Mouse (Mus musculus) forebrain, embryonic 16.5 days (tissue): Measurements from ENCODE around the gene Vmn2r15. TPM values are rescaled to one million over a fixed set of nuclear protein-coding genes. Genes with fewer than 3 reads are reported as not detected.

ENCODE experiments used
- ATAC-seq: fragments of 200-750 bp; cut with Nextera tagmentation; 2 replicates; pipeline ENCODE4 v1.8.0; 2017; ENCODE audit warnings: mild to moderate bottlenecking, moderate library complexity
- H3K27ac ChIP-seq: fragments of 300-500 bp; sonication (generic); 2 replicates; pipeline ENCODE4 v1.5.1; 2014; ENCODE audit warnings: low read length, control low read depth
- H3K27me3 ChIP-seq: fragments of 300-500 bp; sonication (generic); replicated peaks from 2 replicates; pipeline ENCODE4 v1.6.1; 2014; ENCODE audit warnings: low read length; ENCODE audit not compliant: control insufficient read depth, insufficient read depth
- H3K36me3 ChIP-seq: fragments of 300-500 bp; sonication (generic); 2 replicates; pipeline ENCODE4 v1.6.1; 2014; ENCODE audit not compliant: control insufficient read depth, insufficient read depth
- H3K4me1 ChIP-seq: fragments of 300-500 bp; sonication (generic); replicated peaks from 2 replicates; pipeline ENCODE4 v1.6.1; 2014; ENCODE audit warnings: low read length; ENCODE audit not compliant: control insufficient read depth, insufficient read depth
- H3K4me2 ChIP-seq: fragments of 300-500 bp; sonication (generic); 2 replicates; pipeline ENCODE4 v1.6.1; 2014; ENCODE audit warnings: mild to moderate bottlenecking, low read length, control low read depth
- H3K4me3 ChIP-seq: fragments of 300-500 bp; sonication (generic); replicated peaks from 2 replicates; pipeline ENCODE4 v1.5.1; 2014; ENCODE audit warnings: mild to moderate bottlenecking, low read length, control low read depth
- H3K9ac ChIP-seq: fragments of 300-500 bp; sonication (generic); replicated peaks from 2 replicates; pipeline ENCODE4 v1.6.1; 2014; ENCODE audit warnings: low read depth, low read length, control low read depth
- H3K9me3 ChIP-seq: fragments of 300-500 bp; sonication (generic); 2 replicates; pipeline ENCODE4 v1.6.1; 2016; ENCODE audit warnings: low read length; ENCODE audit not compliant: control insufficient read depth
- WGBS: fragments of 180-500 bp; shearing (Covaris S2); extraction: QIAGEN DNeasy Blood & Tissue Kit; methylation state at CpG from one replicate; pipeline ENCODE4 v1.1.7; 2014; 5-methylcytosine and 5-hydroxymethylcytosine counted together
- polyA plus RNA-seq: library from polyadenylated mRNA; unstranded; fragments of >200 nt; fragmentation: Nextera tagmentation; extraction: Ambion mirVana; gene quantifications from 2 replicates; pipeline ENCODE4 v1.2.1, GENCODE M21; 2015

The Vmn2r15 gene
- polyA plus RNA-seq: not detected in 2 replicates

DNA sequence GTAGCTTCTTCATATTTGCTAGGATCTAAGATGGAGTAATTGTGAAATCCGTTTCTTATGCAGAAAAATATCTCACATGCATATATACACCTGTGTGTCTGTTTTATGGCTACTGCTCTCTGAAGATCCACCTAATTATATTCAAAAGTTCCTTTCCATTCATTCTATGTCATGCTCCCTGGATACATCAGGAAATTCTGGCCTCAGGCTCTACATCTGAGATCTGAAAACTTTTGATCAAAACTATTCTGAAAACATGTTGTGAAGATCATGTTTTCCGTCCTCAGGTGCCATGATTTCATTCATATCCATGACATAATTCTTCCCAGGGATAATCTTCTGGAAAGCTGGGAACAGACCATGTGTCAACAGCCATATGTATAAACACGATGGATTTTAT is at the start of gene Vmn2r15:
Gene Vmn2r15 (minus strand): TSS at position 101 of the 400 bp plus-strand sequence.
- Histone ChIP-seq H3K27me3 (no peaks in the 10 kb centered on the region), H3K4me3 (no peak within 1 kb of the TSS), H3K4me1 (no peaks in the 10 kb centered on the region), H3K9ac (no peak within 1 kb of the TSS), H3K9me3 (peaks cover 4% of the 10 kb centered on the region; the same call in 1 of the 2 replicates), H3K36me3 (no peaks in the 10 kb centered on the region), H3K27ac (no peak within 1 kb of the TSS), H3K4me2 (no peak within 1 kb of the TSS)
- WGBS: 57% methylated on average over 3 of the region's 3 CpGs
- no peak for ATAC-seq

- Histone ChIP-seq H3K4me2 (no peak within 1 kb of the TSS), H3K27ac (no peak within 1 kb of the TSS), H3K36me3 (no peaks in the 10 kb centered on the region), H3K27me3 (no peaks in the 10 kb centered on the region), H3K4me1 (no peaks in the 10 kb centered on the region), H3K9me3 (peaks cover 14% of the 10 kb centered on the region), H3K4me3 (no peak within 1 kb of the TSS), H3K9ac (no peak within 1 kb of the TSS)
- WGBS: 45% methylated on average over 2 of the region's 2 CpGs
- ATAC-seq: no peak
Observed at GRCm38 (mm10) chr5:109329862-109330261, 32.4 kb upstream of the Vmn2r15 start, which contains the start of gene Vmn2r16. Gene Vmn2r16, plus strand, starts transcription at chr5:109330162.

DNA sequence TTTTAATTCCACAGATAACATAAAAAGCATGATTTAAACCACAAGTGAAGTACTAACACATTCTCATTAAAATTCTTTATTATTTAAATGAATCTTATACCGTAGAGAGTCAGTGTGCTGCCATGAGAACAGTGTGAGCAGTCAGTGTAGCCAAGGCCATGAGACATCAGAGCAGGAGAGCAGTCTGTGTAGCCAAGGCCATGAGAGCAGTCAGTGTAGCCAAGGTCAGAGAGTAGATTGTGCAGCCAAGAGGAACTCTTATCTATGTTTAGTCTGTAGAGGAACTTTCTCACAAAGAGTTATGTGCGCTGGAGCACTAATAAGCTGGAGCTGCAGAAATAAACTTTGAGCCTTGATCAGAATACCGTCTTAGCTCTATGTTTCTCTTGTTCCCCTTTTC is 2.8 kb downstream of the Vmn2r15 start:
- Histone ChIP-seq H3K9me3 (peaks cover 4% of the 10 kb centered on the region; the same call in 1 of the 2 replicates), H3K27me3 (no peaks in the 10 kb centered on the region), H3K4me1 (no peaks in the 10 kb centered on the region), H3K27ac (no peak overlapping the region), H3K36me3 (no peaks in the 10 kb centered on the region), H3K4me2 (no peak overlapping the region), H3K4me3 (no peak overlapping the region), H3K9ac (no peak overlapping the region)
- 85% methylated on average over 3 of the region's 3 CpGs for WGBS
- ATAC-seq: no peak

Other genes with a start within 250 kb of the Vmn2r15 start
- gene Vmn2r11, start 238.1 kb downstream of the Vmn2r15 start, polyA plus RNA-seq: not detected in 2 replicates
- not detected in 2 replicates for gene Vmn2r12, start 199.7 kb downstream of the Vmn2r15 start, polyA plus RNA-seq
- not detected in 2 replicates for gene Vmn2r13, start 105.4 kb downstream of the Vmn2r15 start, polyA plus RNA-seq
- not detected in 2 replicates for gene Vmn2r14, start 72.9 kb downstream of the Vmn2r15 start, polyA plus RNA-seq
- gene Vmn2r16, start 32.5 kb upstream of the Vmn2r15 start, polyA plus RNA-seq: not detected in 2 replicates
- not detected in 2 replicates for gene Vmn2r17, start 122.0 kb upstream of the Vmn2r15 start, polyA plus RNA-seq